Mouse (Mus musculus): Measurements from ENCODE around the gene Nxf3.

DNA sequence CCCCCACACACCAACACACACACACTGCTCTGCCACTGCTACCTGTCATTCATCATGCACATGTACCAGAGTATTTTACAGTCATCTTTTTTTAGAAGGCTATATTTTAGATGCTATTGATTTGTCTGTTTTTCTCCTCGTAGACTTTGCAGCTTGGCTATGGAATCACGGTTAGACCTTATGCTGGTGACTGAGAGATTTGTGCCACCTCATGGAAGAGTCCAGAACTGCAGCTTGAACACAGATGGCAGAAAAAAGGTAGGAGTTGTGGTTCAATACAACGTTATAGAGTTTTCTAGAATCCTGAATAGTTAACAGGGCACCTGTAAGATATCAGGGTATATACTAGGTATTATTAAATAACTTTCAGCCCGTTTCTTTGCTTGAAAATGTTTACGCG, 22.9 kb upstream of the Nxf3 start:
- no peak for TF ChIP-seq POLR2A (IDR thresholded peaks at IDR 0.05; ENCODE audit: insufficient read length, low read depth)
- TF ChIP-seq POLR2AphosphoS2 (IDR thresholded peaks at IDR 0.05; ENCODE audit: insufficient read length, low read depth), result no peak
- no peak for TF ChIP-seq MYOG (IDR thresholded peaks at IDR 0.05; ENCODE audit: control insufficient read depth in 1 of 3, insufficient read depth in 1 of 3, insufficient read length in 2 of 3, low read depth in 2 of 3)
- TF ChIP-seq SRF (IDR thresholded peaks at IDR 0.05; ENCODE audit: control insufficient read depth, insufficient read length, low read depth), result no peak
- no peak for TF ChIP-seq USF1 (IDR thresholded peaks at IDR 0.05; ENCODE audit: low read depth)
- TF ChIP-seq TCF12 (IDR thresholded peaks at IDR 0.05; ENCODE audit: insufficient read depth, poor library complexity, severe bottlenecking), result no peak
- TF ChIP-seq E2F4 (IDR thresholded peaks at IDR 0.05; ENCODE audit: insufficient read depth), result no peak
